Mouse (Mus musculus) lung, postnatal 0 days (tissue): Measurements from ENCODE around the gene Wnt5b. TPM values are rescaled to one million over a fixed set of nuclear protein-coding genes. Genes with fewer than 3 reads are reported as not detected.

Experiments used
- ATAC-seq: fragments of 200-750 bp; cut with Nextera tagmentation; 2 replicates; pipeline ENCODE4 v1.8.0; 2017; ENCODE audit warnings: moderate library complexity
- DNase-seq: peaks from one replicate; pipeline ENCODE4 v3.0.0-alpha.2; 2016; ENCODE audit warnings: low spot score
- H3K27ac ChIP-seq: fragments of 300-500 bp; sonication (generic); 2 replicates; pipeline ENCODE4 v1.5.1; 2014; ENCODE audit warnings: antibody characterized with exemption, mild to moderate bottlenecking, low read length, mixed read lengths
- H3K27me3 ChIP-seq: fragments of 300-500 bp; sonication (generic); replicated peaks from 2 replicates; pipeline ENCODE4 v1.6.1; 2014; ENCODE audit warnings: low read length, mixed read lengths; ENCODE audit not compliant: insufficient read depth
- H3K36me3 ChIP-seq: fragments of 300-500 bp; sonication (generic); 2 replicates; pipeline ENCODE4 v1.6.1; 2014; ENCODE audit warnings: low read length, mixed read lengths; ENCODE audit not compliant: insufficient read depth
- H3K4me1 ChIP-seq: fragments of 300-500 bp; sonication (generic); 2 replicates; pipeline ENCODE4 v1.6.1; 2014; ENCODE audit warnings: antibody characterized with exemption, low read depth, low read length, mixed read lengths; ENCODE audit not compliant: insufficient read depth
- H3K4me2 ChIP-seq: fragments of 300-500 bp; sonication (generic); replicated peaks from 2 replicates; pipeline ENCODE4 v1.6.1; 2014; ENCODE audit warnings: low read depth, mild to moderate bottlenecking, low read length, moderate library complexity, mixed read lengths
- H3K4me3 ChIP-seq: fragments of 300-500 bp; sonication (generic); 2 replicates; pipeline ENCODE4 v1.5.1; 2014; ENCODE audit warnings: low read depth, low read length
- H3K9ac ChIP-seq: fragments of 300-500 bp; sonication (generic); replicated peaks from 2 replicates; pipeline ENCODE4 v1.6.1; 2014; ENCODE audit warnings: low read depth, mild to moderate bottlenecking
- H3K9me3 ChIP-seq: fragments of 300-500 bp; sonication (generic); 2 replicates; pipeline ENCODE4 v1.6.1; 2016; ENCODE audit warnings: low read length, mixed read lengths
- CTCF ChIP-seq: IDR thresholded peaks from 2 replicates; pipeline ENCODE4 v1.5.1; 2016; ENCODE audit warnings: antibody characterized with exemption, mild to moderate bottlenecking
- EP300 ChIP-seq: IDR thresholded peaks from 2 replicates; pipeline ENCODE4 v1.6.1; 2016; ENCODE audit warnings: antibody characterized with exemption, mild to moderate bottlenecking, control low read depth
- WGBS: fragments of 180-500 bp; shearing (Covaris S2); extraction: QIAGEN DNeasy Blood & Tissue Kit; methylation state at CpG from one replicate; pipeline ENCODE4 v1.1.7; 2014; 5-methylcytosine and 5-hydroxymethylcytosine counted together
- polyA plus RNA-seq: library from polyadenylated mRNA; unstranded; fragments of >200 nt; fragmentation: Nextera tagmentation; extraction: Ambion mirVana; gene quantifications from 2 replicates; pipeline ENCODE4 v1.2.1, GENCODE M21; 2015

The Wnt5b gene
- polyA plus RNA-seq, 1 experiment from 2014 or later, result 6.6 TPM

- 5% methylated on average over 12 of the region's 12 CpGs for WGBS
- Histone ChIP-seq H3K4me2 (peak within 1 kb of the TSS; percentile 42), H3K4me1 (peaks cover 3% of the 10 kb centered on the region; the same call in 1 of the 2 replicates), H3K27me3 (no peaks in the 10 kb centered on the region), H3K36me3 (no peaks in the 10 kb centered on the region), H3K9ac (peak within 1 kb of the TSS; percentile 23; the same call in 1 of the 2 replicates), H3K27ac (peak within 1 kb of the TSS; percentile 90), H3K9me3 (no peaks in the 10 kb centered on the region), H3K4me3 (peak within 1 kb of the TSS; percentile 17; the same call in 1 of the 2 replicates)
- peak; percentile 81 for DNase-seq
- peak; percentile 65 for ATAC-seq
- TF ChIP-seq EP300, result no peak
- no peak for TF ChIP-seq CTCF
These were observed 126.8 kb downstream of the Wnt5b start, which contains the start of gene Adipor2 for GRCm38 (mm10) chr6:119417354-119417753. TSS of gene Adipor2 (minus strand) at chr6:119417704.

- DNase-seq (no peak), ATAC-seq (no peak)
- no peaks in the 10 kb centered on the region for H3K9me3 ChIP-seq
- H3K27me3 ChIP-seq, result no peaks in the 10 kb centered on the region
- H3K4me1 ChIP-seq, result peaks cover 3% of the 10 kb centered on the region; the same call in 1 of the 2 replicates
- 64% methylated on average over 6 of the region's 6 CpGs for WGBS
- TF ChIP-seq EP300, result no peak
- TF ChIP-seq CTCF, result no peak
- peak overlapping the region; percentile 17; the same call in 1 of the 2 replicates for H3K4me3 ChIP-seq
- no peak overlapping the region for H3K9ac ChIP-seq
- peak overlapping the region; percentile 42 for H3K4me2 ChIP-seq
- H3K27ac ChIP-seq, result no peak overlapping the region
- no peaks in the 10 kb centered on the region for H3K36me3 ChIP-seq
These were observed 127.5 kb downstream of the Wnt5b start for GRCm38 (mm10) chr6:119416643-119417042.

DNA sequence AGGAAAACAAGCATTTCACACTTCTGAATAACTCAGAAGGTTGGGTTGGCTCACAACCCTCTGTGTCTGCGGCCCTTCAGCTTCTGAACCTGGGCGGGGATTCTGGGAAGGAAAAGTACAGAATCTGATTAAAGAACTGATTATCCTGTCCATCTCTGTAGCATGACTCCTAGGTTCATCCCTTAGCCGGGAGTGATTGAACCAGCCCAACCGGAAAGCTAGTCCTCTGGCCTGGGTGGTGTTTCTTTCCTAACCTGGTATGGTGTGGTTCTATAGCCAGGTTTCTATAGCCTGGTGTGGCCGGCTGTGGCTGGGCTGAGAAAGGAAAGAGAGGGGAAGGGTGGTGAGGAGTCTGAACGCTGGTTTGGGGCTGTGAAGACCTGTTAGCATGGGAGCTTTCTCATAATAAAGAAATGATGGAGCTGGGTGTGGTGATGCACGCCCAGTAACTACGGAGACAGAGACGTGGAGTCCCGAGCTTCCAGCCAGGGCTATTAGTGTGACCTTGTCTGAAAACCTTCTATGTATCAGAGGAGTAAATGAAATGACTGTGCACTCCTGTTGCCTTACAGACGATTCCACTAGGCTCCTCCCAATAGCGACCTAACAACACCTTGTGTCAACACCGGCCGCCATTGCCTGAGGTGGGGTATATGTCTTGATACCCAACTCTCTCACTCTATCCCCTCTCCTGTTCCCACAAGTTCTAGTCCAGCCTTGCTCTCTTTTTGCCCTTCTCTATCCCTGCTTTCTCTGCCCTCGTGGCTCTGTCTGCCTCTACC lies 129.7 kb downstream of the Wnt5b start:
- ATAC-seq (no peak), DNase-seq (no peak)
- no peaks in the 10 kb centered on the region for H3K9me3 ChIP-seq
- no peak overlapping the region for H3K4me3 ChIP-seq
- peaks cover 3% of the 10 kb centered on the region; the same call in 1 of the 2 replicates for H3K4me1 ChIP-seq
- H3K27me3 ChIP-seq, result no peaks in the 10 kb centered on the region
- no peak overlapping the region for H3K27ac ChIP-seq
- H3K4me2 ChIP-seq, result no peak overlapping the region
- H3K36me3 ChIP-seq, result no peaks in the 10 kb centered on the region
- no peak for TF ChIP-seq CTCF
- TF ChIP-seq EP300, result no peak
- 79% methylated on average over 15 of the region's 15 CpGs for WGBS
- no peak overlapping the region for H3K9ac ChIP-seq

GRCm38 (mm10) chr6:119412588-119412987 lies 131.6 kb downstream of the Wnt5b start:
- TF ChIP-seq EP300, result no peak
- no peak for TF ChIP-seq CTCF
- Histone ChIP-seq H3K9me3 (no peaks in the 10 kb centered on the region), H3K4me2 (no peak overlapping the region), H3K27me3 (no peaks in the 10 kb centered on the region), H3K4me3 (no peak overlapping the region), H3K9ac (no peak overlapping the region), H3K4me1 (peaks cover 3% of the 10 kb centered on the region; the same call in 1 of the 2 replicates), H3K36me3 (no peaks in the 10 kb centered on the region), H3K27ac (no peak overlapping the region)
- 55% methylated on average over 4 of the region's 4 CpGs for WGBS
- DNase-seq (no peak), ATAC-seq (no peak)

- H3K4me2 ChIP-seq, result no peak overlapping the region
- H3K27me3 ChIP-seq, result no peaks in the 10 kb centered on the region
- H3K4me3 ChIP-seq, result no peak overlapping the region
- 88% methylated on average over 3 of the region's 3 CpGs for WGBS
- no peaks in the 10 kb centered on the region for H3K36me3 ChIP-seq
- H3K9ac ChIP-seq, result no peak overlapping the region
- ATAC-seq (no peak), DNase-seq (no peak)
- no peaks in the 10 kb centered on the region for H3K4me1 ChIP-seq
- no peak overlapping the region for H3K27ac ChIP-seq
- TF ChIP-seq EP300, result no peak
- TF ChIP-seq CTCF, result no peak
- H3K9me3 ChIP-seq, result no peaks in the 10 kb centered on the region
These were observed 132.6 kb downstream of the Wnt5b start for GRCm38 (mm10) chr6:119411511-119411910.

- H3K27ac ChIP-seq, result no peak overlapping the region
- 20% methylated on average over 1 of the region's 1 CpGs for WGBS
- no peaks in the 10 kb centered on the region for H3K27me3 ChIP-seq
- no peak overlapping the region for H3K4me2 ChIP-seq
- H3K4me3 ChIP-seq, result no peak overlapping the region
- no peak for DNase-seq
- no peak for ATAC-seq
- H3K9me3 ChIP-seq, result no peaks in the 10 kb centered on the region
- H3K36me3 ChIP-seq, result no peaks in the 10 kb centered on the region
- TF ChIP-seq CTCF, result no peak
- TF ChIP-seq EP300, result no peak
- H3K9ac ChIP-seq, result no peak overlapping the region
- H3K4me1 ChIP-seq, result no peaks in the 10 kb centered on the region
These were observed 134.4 kb downstream of the Wnt5b start for GRCm38 (mm10) chr6:119409766-119410165.
